Mouse (Mus musculus) hindbrain, embryonic 15.5 days (tissue): ENCODE data around the gene Ccdc187. TPM values are rescaled to one million over a fixed set of nuclear protein-coding genes. Genes with fewer than 3 reads are reported as not detected.

ENCODE experiments used
- ATAC-seq: fragments of 200-750 bp; cut with Nextera tagmentation; 2 replicates; pipeline ENCODE4 v1.8.0; 2017; ENCODE audit warnings: low read depth, moderate number of reproducible peaks, moderate TSS enrichment; ENCODE audit not compliant: low FRiP score
- H3K27ac ChIP-seq: fragments of 300-500 bp; sonication (generic); replicated peaks from 2 replicates; pipeline ENCODE4 v1.5.1; 2015; ENCODE audit warnings: mild to moderate bottlenecking, inconsistent platforms
- H3K27me3 ChIP-seq: fragments of 300-500 bp; sonication (generic); 2 replicates; pipeline ENCODE4 v1.6.1; 2015; ENCODE audit warnings: control low read depth, inconsistent platforms
- H3K36me3 ChIP-seq: fragments of 300-500 bp; sonication (generic); 2 replicates; pipeline ENCODE4 v1.6.1; 2015; ENCODE audit warnings: control low read depth, inconsistent platforms
- H3K4me1 ChIP-seq: fragments of 300-500 bp; sonication (generic); replicated peaks from 2 replicates; pipeline ENCODE4 v1.6.1; 2015; ENCODE audit warnings: control low read depth, inconsistent platforms
- H3K4me2 ChIP-seq: fragments of 300-500 bp; sonication (generic); 2 replicates; pipeline ENCODE4 v1.6.1; 2015; ENCODE audit warnings: moderate library complexity, mild to moderate bottlenecking, inconsistent platforms
- H3K4me3 ChIP-seq: fragments of 300-500 bp; sonication (generic); 2 replicates; pipeline ENCODE4 v1.5.1; 2015; ENCODE audit warnings: mild to moderate bottlenecking, inconsistent platforms
- H3K9ac ChIP-seq: fragments of 300-500 bp; sonication (generic); 2 replicates; pipeline ENCODE4 v1.6.1; 2015; ENCODE audit warnings: inconsistent platforms
- H3K9me3 ChIP-seq: fragments of 300-500 bp; sonication (generic); 2 replicates; pipeline ENCODE4 v1.6.1; 2016; ENCODE audit warnings: control low read depth, inconsistent platforms
- WGBS: fragments of 180-500 bp; shearing (Covaris S2); methylation state at CpG from one replicate; pipeline ENCODE4 v1.1.7; 2015; 5-methylcytosine and 5-hydroxymethylcytosine counted together
- polyA plus RNA-seq: library from polyadenylated mRNA; unstranded; fragments of >200 nt; fragmentation: Nextera tagmentation; extraction: Ambion mirVana; gene quantifications from 2 replicates; pipeline ENCODE4 v1.2.1, GENCODE M21; 2015

Gene Ccdc187
- polyA plus RNA-seq, 1 experiment from 2014 or later: 0.16 TPM

DNA sequence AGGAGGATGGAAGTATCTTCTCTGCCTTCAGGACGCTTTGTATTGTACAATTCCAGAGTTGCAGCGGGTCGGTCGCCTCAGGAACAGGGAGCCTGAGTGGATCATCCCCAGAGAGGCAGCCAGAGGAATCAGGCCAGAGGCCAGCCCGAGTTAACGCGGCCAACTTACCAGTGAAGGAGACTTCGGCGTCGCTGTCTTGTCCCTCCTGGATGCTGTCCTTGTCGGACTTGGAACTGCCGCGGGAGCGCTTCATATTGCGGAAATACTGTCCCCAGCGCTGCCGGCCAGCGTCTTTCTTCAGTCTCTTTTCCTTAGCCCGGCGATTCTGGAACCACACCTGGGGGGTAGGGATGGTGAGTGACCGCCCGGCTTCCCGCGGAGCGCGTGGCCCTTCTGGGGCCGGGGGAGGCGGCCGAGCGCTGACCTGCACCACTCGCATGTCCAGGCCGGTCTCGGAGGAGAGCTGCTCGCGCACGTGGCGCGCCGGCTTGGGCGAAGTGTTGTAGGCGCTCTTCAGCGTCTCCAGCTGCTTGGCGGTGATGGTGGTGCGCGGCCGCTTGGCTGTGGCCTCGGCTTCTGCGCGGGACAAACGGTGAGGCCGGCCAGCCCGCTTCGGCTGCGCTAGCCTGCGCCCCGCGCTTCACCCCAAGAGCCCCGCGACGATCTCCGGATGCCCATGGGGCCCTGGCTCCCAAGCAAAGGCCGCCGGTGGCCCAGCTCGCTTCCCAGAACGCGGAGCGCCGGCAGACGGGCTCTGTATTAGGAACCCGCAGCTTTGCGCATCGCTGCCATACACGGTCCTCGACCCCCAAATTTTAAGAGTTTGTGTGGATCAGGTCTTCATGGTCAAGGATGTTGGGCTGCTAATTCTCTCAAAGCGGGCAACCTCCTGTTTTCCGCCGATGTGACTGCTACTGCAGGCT, 92.2 kb downstream of the Ccdc187 start:
- Histone ChIP-seq H3K9ac (no peak overlapping the region), H3K4me1 (peaks cover 27% of the 10 kb centered on the region), H3K36me3 (no peaks in the 10 kb centered on the region), H3K27me3 (peaks cover 93% of the 10 kb centered on the region), H3K4me3 (peak overlapping the region; percentile 18), H3K4me2 (peak overlapping the region; percentile 47), H3K9me3 (no peaks in the 10 kb centered on the region), H3K27ac (no peak overlapping the region)
- WGBS: under 1% methylated on average over 69 of the region's 77 CpGs
- no peak for ATAC-seq

DNA sequence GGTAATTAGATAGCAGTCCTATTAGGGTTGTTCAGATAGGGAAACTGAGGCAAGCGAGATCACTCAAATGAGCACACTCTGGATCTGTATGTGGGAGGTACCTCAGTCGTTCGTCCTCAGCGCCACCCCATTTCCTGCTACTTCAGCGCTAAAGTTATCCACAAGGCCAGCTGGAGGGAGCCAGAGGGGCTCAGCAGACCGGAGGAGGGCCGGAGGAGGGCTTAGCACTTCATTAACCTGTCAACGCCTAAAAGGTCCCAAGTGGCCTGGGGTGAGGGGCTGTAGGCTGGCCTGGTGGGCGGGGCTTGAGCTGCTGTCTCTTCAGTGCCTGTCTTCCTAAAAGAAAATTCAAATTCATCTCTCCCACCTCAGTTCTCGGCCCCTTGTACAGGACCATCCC, 95.9 kb downstream of the Ccdc187 start:
- WGBS: under 1% methylated on average over 10 of the region's 10 CpGs
- no peak for ATAC-seq

DNA sequence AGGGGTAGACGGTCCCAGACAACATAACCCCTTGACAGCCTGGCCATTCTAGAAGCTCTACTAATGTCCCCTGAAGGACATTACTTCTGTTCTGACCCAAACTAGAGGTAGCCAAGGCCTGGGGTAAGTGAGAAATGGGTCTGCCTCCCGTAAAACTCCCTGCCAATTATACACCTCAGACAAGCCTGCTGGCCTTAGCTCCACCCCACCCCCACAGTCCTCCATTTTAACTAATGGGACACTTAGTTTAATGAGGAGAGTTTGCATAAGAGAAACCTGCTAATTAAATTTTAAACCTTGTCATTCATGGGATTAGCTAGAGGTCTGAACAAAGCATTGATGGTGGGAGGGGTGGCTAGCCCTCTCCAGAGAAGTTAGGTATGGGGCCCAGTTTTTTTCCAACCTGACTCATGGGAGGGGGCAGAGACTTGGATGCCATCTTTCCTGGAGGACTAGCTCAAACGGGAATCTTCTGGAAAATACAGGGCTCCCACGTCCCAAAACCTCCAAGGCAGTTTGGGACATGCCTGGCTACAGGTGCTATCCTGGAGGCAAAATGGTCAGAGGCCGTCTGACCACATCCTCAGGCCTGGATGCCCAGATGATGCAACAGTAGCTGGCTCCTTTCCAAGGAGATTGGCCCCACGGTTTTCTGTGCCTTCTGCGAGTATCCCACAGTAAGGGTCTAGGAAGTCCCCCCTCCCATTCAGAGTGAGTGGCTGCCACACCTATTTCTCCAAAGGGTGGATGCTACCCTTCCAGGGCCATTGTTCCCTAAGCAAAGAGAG, 99.6 kb downstream of the Ccdc187 start:
- H3K4me3 ChIP-seq: no peak overlapping the region

More for the DNA sequence above, 95.9 kb downstream of the Ccdc187 start:
- Histone ChIP-seq H3K36me3 (no peaks in the 10 kb centered on the region), H3K9me3 (no peaks in the 10 kb centered on the region), H3K4me1 (peaks cover 21% of the 10 kb centered on the region), H3K4me2 (no peak overlapping the region), H3K27ac (no peak overlapping the region), H3K27me3 (peaks cover 92% of the 10 kb centered on the region), H3K4me3 (no peak overlapping the region), H3K9ac (no peak overlapping the region)

More for the DNA sequence above, 99.6 kb downstream of the Ccdc187 start:
- no peak for ATAC-seq
- Histone ChIP-seq H3K27ac (no peak overlapping the region), H3K4me2 (no peak overlapping the region), H3K36me3 (no peaks in the 10 kb centered on the region), H3K9ac (no peak overlapping the region), H3K4me1 (peaks cover 7% of the 10 kb centered on the region), H3K27me3 (peaks cover 55% of the 10 kb centered on the region), H3K9me3 (no peaks in the 10 kb centered on the region)
- 39% methylated on average over 7 of the region's 7 CpGs for WGBS

Other genes with a start within 250 kb of the Ccdc187 start
- gene Nacc2, start 171.3 kb downstream of the Ccdc187 start, polyA plus RNA-seq: 18.0 and 21.3 TPM in 2 replicates
- 4.1 and 4.2 TPM in 2 replicates for gene Lhx3, start 86.3 kb downstream of the Ccdc187 start, polyA plus RNA-seq
- gene Qsox2, start 57.0 kb downstream of the Ccdc187 start, polyA plus RNA-seq: 16.7 and 16.9 TPM in 2 replicates
- 177 and 199 TPM in 2 replicates for gene Gpsm1, start 21.0 kb upstream of the Ccdc187 start, polyA plus RNA-seq
- 28.3 and 32.6 TPM in 2 replicates for gene Dnlz, start 57.6 kb upstream of the Ccdc187 start, polyA plus RNA-seq
- gene Card9, start 66.4 kb upstream of the Ccdc187 start, polyA plus RNA-seq: 1.5 and 3.2 TPM in 2 replicates
- 30.6 and 40.5 TPM in 2 replicates for gene Snapc4, start 86.1 kb upstream of the Ccdc187 start, polyA plus RNA-seq
- 151 and 163 TPM in 2 replicates for gene Entr1, start 94.8 kb upstream of the Ccdc187 start, polyA plus RNA-seq
- gene Pmpca, start 94.8 kb upstream of the Ccdc187 start, polyA plus RNA-seq: 90.0 and 91.9 TPM in 2 replicates
- 25.9 and 26.1 TPM in 2 replicates for gene Inpp5e, start 114.6 kb upstream of the Ccdc187 start, polyA plus RNA-seq
- gene Sec16a, start 150.7 kb upstream of the Ccdc187 start, polyA plus RNA-seq: 17.5 and 21.6 TPM in 2 replicates
- gene Notch1, start 222.1 kb upstream of the Ccdc187 start, polyA plus RNA-seq: 16.3 and 18.2 TPM in 2 replicates